ENCODE assay signal across 27 mouse cellular contexts in genomic region chr13:28870681-28871080, GRCm38 (mm10).
"Had no signal": no experiment of that assay in that cellular context is flagged by ENCODE, and none has a peak within 500 bp of the region (broad histone marks: within the 10 kb centered on the region; RNA-seq: fewer than 3 reads in every experiment).

No protein-coding gene starts in this region.

- H3K9ac ChIP-seq: embryonic facial prominence, embryonic 12.5 days; embryonic facial prominence, embryonic 13.5 days; embryonic facial prominence, embryonic 15.5 days; forebrain, embryonic 12.5 days; forebrain, embryonic 13.5 days; forebrain, embryonic 15.5 days; forebrain, postnatal 0 days had no signal

- H3K36me3 ChIP-seq: forebrain, embryonic 15.5 days had no signal

- ATAC-seq: forebrain, embryonic 13.5 days; forebrain, embryonic 14.5 days; forebrain, embryonic 15.5 days; forebrain, embryonic 16.5 days; forebrain, postnatal 0 days had no signal

- DNase-seq: cerebellum, adult 8-10 months; cerebellum, adult 9-10 months; cerebellum, adult 9-11 months; cerebellum, postnatal 10 days; cerebellum, postnatal 14 days; cerebellum, postnatal 25 days; cerebellum, postnatal 36 days; embryo, embryonic 11 days; forebrain, postnatal 0 days; gastrocnemius, adult 2 months; gastrocnemius, postnatal 10 days; gastrocnemius, postnatal 14 days; gastrocnemius, postnatal 25 days; gastrocnemius, postnatal 36 days; heart, adult 18-20 months; heart, adult 2 months had no signal

- H3K4me3 ChIP-seq: embryonic facial prominence, embryonic 10.5 days; embryonic facial prominence, embryonic 12.5 days; embryonic facial prominence, embryonic 13.5 days; embryonic facial prominence, embryonic 15.5 days; erythroblast, embryonic 14.5 days; forebrain, embryonic 10.5 days; forebrain, embryonic 12.5 days; forebrain, embryonic 13.5 days; forebrain, embryonic 15.5 days; gastrocnemius, adult 2 months; heart, adult 2 months had no signal

- H3K27me3 ChIP-seq: embryonic facial prominence, embryonic 12.5 days; embryonic facial prominence, embryonic 13.5 days; embryonic facial prominence, embryonic 15.5 days; forebrain, embryonic 12.5 days; forebrain, embryonic 13.5 days; forebrain, embryonic 15.5 days had no signal

- H3K27ac ChIP-seq: embryonic facial prominence, embryonic 10.5 days; embryonic facial prominence, embryonic 12.5 days; embryonic facial prominence, embryonic 13.5 days; embryonic facial prominence, embryonic 15.5 days; forebrain, embryonic 10.5 days; forebrain, embryonic 12.5 days; forebrain, embryonic 13.5 days; gastrocnemius, adult 2 months; heart, adult 2 months had no signal

- H3K4me2 ChIP-seq: embryonic facial prominence, embryonic 12.5 days; embryonic facial prominence, embryonic 13.5 days; embryonic facial prominence, embryonic 15.5 days; forebrain, embryonic 12.5 days; forebrain, embryonic 13.5 days; forebrain, embryonic 15.5 days had no signal

- H3K9me3 ChIP-seq: embryonic facial prominence, embryonic 13.5 days; embryonic facial prominence, embryonic 15.5 days; forebrain, embryonic 12.5 days; forebrain, embryonic 13.5 days; forebrain, embryonic 15.5 days had no signal
